Mouse (Mus musculus): Measurements from ENCODE around the gene Gm281.

Gm281 gene

GRCm38 (mm10) chr14:13812801-13813479 lies 101.3 kb downstream of the Gm281 start:
- peak in 1 of 2 experiments; percentile 3 for DNase-seq (ENCODE audit: low spot score in 2 of 2)

DNA sequence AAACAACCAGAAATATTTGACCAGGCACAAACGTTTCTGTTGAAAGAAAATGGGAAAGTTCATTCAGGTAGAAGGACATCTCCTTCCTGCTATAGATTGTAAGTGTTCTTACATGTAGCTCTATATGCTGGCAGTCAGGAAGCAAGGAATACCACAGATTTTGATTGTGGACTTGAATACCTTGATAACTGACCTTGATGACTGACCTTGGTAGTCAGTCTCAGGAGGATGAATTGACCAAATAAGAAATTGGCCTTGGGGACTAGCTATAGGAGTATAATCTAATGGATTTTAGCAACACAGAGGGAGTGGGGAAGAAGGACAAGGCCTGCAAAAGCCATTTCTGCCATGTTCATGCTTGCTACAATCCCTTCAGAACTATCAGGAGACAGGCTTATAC lies 123.8 kb downstream of the Gm281 start:
- DNase-seq (ENCODE audit: low spot score in 2 of 2), result no peak

DNA sequence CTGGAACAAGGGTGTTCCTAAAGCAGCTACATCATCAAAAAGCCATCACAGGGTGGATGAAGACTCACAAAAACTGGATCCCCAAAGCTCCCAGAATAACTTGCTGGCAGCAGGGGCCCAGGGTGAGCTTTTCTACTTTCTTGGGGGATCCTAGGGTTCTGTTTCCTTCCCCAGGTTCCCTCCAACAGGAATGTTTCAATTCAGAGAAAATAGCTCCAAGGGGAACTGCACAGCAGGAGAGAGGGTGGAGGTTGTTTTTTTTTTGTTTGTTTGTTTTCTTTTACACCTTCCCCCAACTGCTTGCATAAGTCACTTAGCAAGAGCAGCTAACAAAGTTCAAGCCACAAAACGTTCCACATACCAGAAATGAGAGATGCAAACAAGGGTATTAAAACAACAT lies 124.3 kb downstream of the Gm281 start:
- DNase-seq (ENCODE audit: low spot score in 2 of 2), result no peak

DNA sequence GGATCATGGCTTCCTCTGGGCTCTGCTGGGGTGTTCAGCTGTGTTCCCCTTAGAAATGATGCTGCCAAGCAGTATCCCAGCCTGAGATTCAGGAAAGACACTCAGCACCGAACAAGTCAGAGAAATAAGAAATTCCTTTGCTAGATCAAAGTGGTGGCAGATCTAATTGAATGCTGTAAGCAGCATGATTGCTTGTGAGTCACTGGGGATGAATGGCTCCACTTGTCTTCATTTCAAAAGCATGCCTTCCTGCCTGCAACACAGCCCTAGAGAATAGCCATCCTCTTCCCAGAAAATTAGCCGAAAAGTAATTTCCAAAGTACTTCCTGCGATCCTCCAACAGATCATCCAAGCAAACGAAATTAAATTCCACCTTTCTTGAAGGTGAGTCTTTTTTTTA lies 131.3 kb downstream of the Gm281 start:
- no peak for DNase-seq (ENCODE audit: low spot score in 2 of 2)

DNA sequence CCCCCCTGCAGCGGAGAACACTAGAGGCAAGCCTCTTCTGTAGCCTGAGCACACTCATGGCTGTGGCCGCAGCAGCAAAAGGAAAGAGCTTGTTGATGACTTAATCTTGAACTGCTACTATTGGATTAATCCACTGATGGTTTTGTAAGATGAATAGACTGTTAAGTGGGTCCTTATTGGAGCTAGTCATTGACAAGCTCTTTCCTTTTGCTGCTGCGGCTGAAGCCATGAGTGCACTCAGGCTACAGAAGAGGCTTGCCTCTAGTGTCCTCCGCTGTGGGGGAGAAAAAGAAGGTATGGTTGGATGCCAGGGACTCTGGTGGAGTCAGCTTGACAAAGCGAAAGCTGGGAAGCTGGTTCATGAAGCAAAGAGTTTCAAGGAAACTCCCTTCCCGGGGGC lies 135.9 kb downstream of the Gm281 start:
- DNase-seq (ENCODE audit: low spot score in 2 of 2), result no peak

- no peak for DNase-seq (ENCODE audit: low spot score in 2 of 2)
Measured at GRCm38 (mm10) chr14:13771163-13771562, 143.1 kb downstream of the Gm281 start.

- peak; percentile 22 to 31 for DNase-seq (ENCODE audit: low spot score in 2 of 2)
Measured at GRCm38 (mm10) chr14:13770686-13771085, 143.6 kb downstream of the Gm281 start.
